Mouse (Mus musculus) c-Kit-positive CD71-positive TER-119-positive erythroid progenitor cells, embryonic 14.5 days (primary cell): ENCODE results near the gene Vdr.

ENCODE experiments used
- DNase-seq: peaks from one replicate; pipeline ENCODE4 v3.0.0-alpha.2; 2013; ENCODE audit warnings: low spot score

Gene Vdr

GRCm38 (mm10) chr15:97809942-97810341, 100.5 kb downstream of the Vdr start:
- DNase-seq, result no peak

GRCm38 (mm10) chr15:97809206-97809605, 101.2 kb downstream of the Vdr start:
- DNase-seq, result no peak

GRCm38 (mm10) chr15:97808532-97808931, 101.9 kb downstream of the Vdr start:
- no peak for DNase-seq

GRCm38 (mm10) chr15:97807867-97808266, 102.6 kb downstream of the Vdr start:
- DNase-seq, result no peak
